Comparison of ENCODE assay signal across 8 mouse cellular contexts in the genomic region with DNA sequence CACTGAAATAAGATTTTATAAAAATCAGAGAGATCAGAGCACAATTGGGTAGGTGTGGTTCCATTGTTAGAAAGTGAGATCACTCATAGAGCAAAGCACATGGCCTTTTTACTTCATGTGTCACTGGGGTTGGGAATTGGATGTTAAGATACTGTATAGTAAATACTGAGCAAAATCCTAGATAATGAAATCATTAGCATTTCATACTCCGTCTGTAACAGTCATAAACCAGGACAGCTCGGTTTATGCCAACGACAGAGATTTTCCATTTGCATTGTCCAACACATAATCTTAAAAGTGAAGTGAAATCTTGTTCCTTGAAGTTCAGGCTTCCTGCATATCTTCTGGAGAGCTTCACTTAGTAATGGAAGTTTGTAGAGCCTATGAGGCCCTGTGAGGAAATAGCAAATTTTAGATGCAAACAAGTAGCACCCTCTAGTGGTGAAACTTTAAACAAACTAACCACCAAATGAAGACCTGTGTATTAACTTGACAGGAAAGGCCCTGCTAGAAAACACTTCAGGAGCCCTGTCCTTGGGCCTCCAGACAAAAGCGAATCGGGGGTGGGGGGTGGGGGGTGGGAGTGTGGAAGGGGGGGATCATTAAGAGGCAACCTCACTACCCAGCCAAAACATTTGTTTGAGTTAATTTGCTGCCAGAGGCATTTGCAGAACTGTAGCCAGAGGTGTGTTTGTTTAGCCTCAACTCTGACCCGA.
DNase-seq lines count a peak whose midpoint lies in the region; ATAC-seq lines count a peak whose summit lies in the region.

No protein-coding gene starts in this region.

- ATAC-seq in liver, embryonic 11.5 days (replicated peaks; ENCODE audit: low FRiP score) = 0 out of 2 replicates have a peak, but pooled peaks have one; percentile 54
- ATAC-seq in forebrain, embryonic 13.5 days = peak; percentile 85
- ATAC-seq in limb, embryonic 15.5 days (ENCODE audit: insufficient number of reproducible peaks, low FRiP score, low TSS enrichment, low read depth) = peak; percentile 41
- peak; percentile 65; the same call in 1 of the 2 replicates for ATAC-seq in stomach, embryonic 14.5 days (ENCODE audit: insufficient number of reproducible peaks, insufficient read depth, low FRiP score, low read depth)

- H3K4me2 ChIP-seq in liver, embryonic 11.5 days = no peak overlapping the region
- no peak overlapping the region for H3K4me2 ChIP-seq in forebrain, embryonic 13.5 days
- no peak overlapping the region for H3K4me2 ChIP-seq in limb, embryonic 15.5 days
- no peak overlapping the region for H3K4me2 ChIP-seq in stomach, embryonic 14.5 days (replicated peaks; ENCODE audit: low read depth, low read length)

- H3K9me3 ChIP-seq in liver, embryonic 11.5 days (ENCODE audit: control insufficient read depth, low read length) = no peaks in the 10 kb centered on the region
- no peaks in the 10 kb centered on the region for H3K9me3 ChIP-seq in forebrain, embryonic 13.5 days (replicated peaks)
- no peaks in the 10 kb centered on the region for H3K9me3 ChIP-seq in limb, embryonic 15.5 days
- H3K9me3 ChIP-seq in stomach, embryonic 14.5 days (ENCODE audit: control insufficient read depth, low read depth, low read length) = no peaks in the 10 kb centered on the region

- H3K9ac ChIP-seq in liver, embryonic 11.5 days (ENCODE audit: low read depth, low read length) = no peak overlapping the region
- H3K9ac ChIP-seq in forebrain, embryonic 13.5 days = no peak overlapping the region
- H3K9ac ChIP-seq in limb, embryonic 15.5 days = no peak overlapping the region
- no peak overlapping the region for H3K9ac ChIP-seq in stomach, embryonic 14.5 days (replicated peaks; ENCODE audit: low read depth, low read length)

- no peak overlapping the region for H3K4me3 ChIP-seq in liver, embryonic 11.5 days (ENCODE audit: low read depth, low read length)
- no peak overlapping the region for H3K4me3 ChIP-seq in forebrain, embryonic 13.5 days
- no peak overlapping the region for H3K4me3 ChIP-seq in limb, embryonic 15.5 days
- H3K4me3 ChIP-seq in stomach, embryonic 14.5 days (ENCODE audit: low read depth, low read length) = no peak overlapping the region

- no peaks in the 10 kb centered on the region for H3K4me1 ChIP-seq in liver, embryonic 11.5 days (replicated peaks; ENCODE audit: control insufficient read depth, insufficient read depth, low read length)
- no peaks in the 10 kb centered on the region for H3K4me1 ChIP-seq in forebrain, embryonic 13.5 days
- H3K4me1 ChIP-seq in limb, embryonic 15.5 days = peaks cover 4% of the 10 kb centered on the region
- H3K4me1 ChIP-seq in stomach, embryonic 14.5 days (ENCODE audit: control insufficient read depth, insufficient read depth, low read length) = no peaks in the 10 kb centered on the region

- H3K27ac ChIP-seq in liver, embryonic 11.5 days (ENCODE audit: low read depth, low read length) = no peak overlapping the region
- H3K27ac ChIP-seq in forebrain, embryonic 13.5 days = no peak overlapping the region
- H3K27ac ChIP-seq in limb, embryonic 15.5 days = no peak overlapping the region
- no peak overlapping the region for H3K27ac ChIP-seq in stomach, embryonic 14.5 days (ENCODE audit: low read length)

- no peaks in the 10 kb centered on the region for H3K36me3 ChIP-seq in liver, embryonic 11.5 days (ENCODE audit: control insufficient read depth, insufficient read depth, low read length)
- H3K36me3 ChIP-seq in forebrain, embryonic 13.5 days (ENCODE audit: poor library complexity, severe bottlenecking) = no peaks in the 10 kb centered on the region
- no peaks in the 10 kb centered on the region for H3K36me3 ChIP-seq in limb, embryonic 15.5 days
- H3K36me3 ChIP-seq in stomach, embryonic 14.5 days (ENCODE audit: control insufficient read depth, insufficient read depth, low read length) = no peaks in the 10 kb centered on the region

- peak; percentile 11 for DNase-seq in adrenal gland, adult 2 months
- DNase-seq in adrenal gland, postnatal 25 days = no peak
- DNase-seq in liver, embryonic 11.5 days (ENCODE audit: low spot score) = no peak
- DNase-seq in liver = no peak
- no peak for DNase-seq in urinary bladder, postnatal 25 days (ENCODE audit: low spot score)

- 52% methylated on average over 6 of the region's 6 CpGs for WGBS in liver, embryonic 11.5 days
- 52% methylated on average over 6 of the region's 6 CpGs for WGBS in forebrain, embryonic 13.5 days
- 37% methylated on average over 6 of the region's 6 CpGs for WGBS in limb, embryonic 15.5 days
- whole genome bisulfite sequencing in stomach, embryonic 14.5 days = 51% methylated on average over 6 of the region's 6 CpGs

- H3K27me3 ChIP-seq in liver, embryonic 11.5 days (replicated peaks; ENCODE audit: control insufficient read depth, insufficient read depth, low read length) = no peaks in the 10 kb centered on the region
- H3K27me3 ChIP-seq in forebrain, embryonic 13.5 days = no peaks in the 10 kb centered on the region
- no peaks in the 10 kb centered on the region for H3K27me3 ChIP-seq in limb, embryonic 15.5 days
- no peaks in the 10 kb centered on the region for H3K27me3 ChIP-seq in stomach, embryonic 14.5 days (ENCODE audit: control insufficient read depth, insufficient read depth, low read length)
